Mouse (Mus musculus) lung, adult 18-20 months (tissue): Measurements from ENCODE around the gene Upk1b.
"Not testable (repeated sequence)": the region's sequence is repeated elsewhere in the genome, so short reads cannot be mapped to it uniquely, and the experiment has no call there.

Experiments used
- DNase-seq, 2 experiments: peaks; one replicate each; pipeline ENCODE4 v3.0.0; 2022; ENCODE audit warnings: mixed read lengths in 2 of 2

Upk1b gene

DNA sequence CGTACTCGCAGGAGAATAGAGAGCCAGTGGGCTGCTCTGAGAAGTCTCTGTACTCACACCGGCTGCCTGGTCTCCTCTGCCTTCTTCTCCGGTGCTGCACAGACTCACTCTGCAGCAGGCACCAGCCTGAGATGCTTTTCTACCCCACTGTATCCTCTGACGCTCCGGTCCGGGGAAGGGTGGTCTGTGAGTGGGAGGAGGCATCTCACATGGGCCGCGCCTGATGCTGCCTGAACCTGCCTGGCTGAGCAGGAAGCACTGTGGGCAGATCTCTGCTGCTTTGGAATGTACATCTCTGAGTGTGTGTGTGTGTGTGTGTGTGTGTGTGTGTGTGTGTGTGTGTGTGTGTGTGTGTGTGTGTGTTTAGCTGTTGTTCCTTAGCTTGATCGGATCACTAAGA, at the start of gene Upk1b:
Gene Upk1b (minus strand): TSS at position 238 of the 400 bp plus-strand sequence.
- DNase-seq: peak in 1 of 2 experiments; percentile 24

DNA sequence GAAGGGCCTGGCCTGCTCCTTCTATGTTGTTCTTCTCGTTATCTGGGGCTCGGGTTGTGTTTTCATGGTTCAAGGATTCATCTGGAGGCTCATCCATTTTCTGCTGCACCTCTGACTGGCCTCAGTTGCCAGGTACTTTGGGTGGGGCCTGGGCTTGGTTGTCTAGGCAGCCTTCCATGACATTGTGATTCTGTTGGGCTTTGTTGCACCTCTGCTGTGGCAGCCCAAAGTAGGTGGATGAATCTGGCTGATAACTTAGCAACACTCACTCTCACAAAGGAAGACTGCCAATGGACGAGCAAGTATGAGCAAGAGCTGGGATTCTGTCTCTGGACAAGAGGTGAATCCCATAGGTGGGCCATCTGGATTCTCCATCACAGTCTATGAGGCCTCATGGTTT, 28.5 kb upstream of the Upk1b start, which contains the start of gene 4930435E12Rik:
Gene 4930435E12Rik (minus strand): TSS at position 101 of the 400 bp plus-strand sequence.
- no peak for DNase-seq

DNA sequence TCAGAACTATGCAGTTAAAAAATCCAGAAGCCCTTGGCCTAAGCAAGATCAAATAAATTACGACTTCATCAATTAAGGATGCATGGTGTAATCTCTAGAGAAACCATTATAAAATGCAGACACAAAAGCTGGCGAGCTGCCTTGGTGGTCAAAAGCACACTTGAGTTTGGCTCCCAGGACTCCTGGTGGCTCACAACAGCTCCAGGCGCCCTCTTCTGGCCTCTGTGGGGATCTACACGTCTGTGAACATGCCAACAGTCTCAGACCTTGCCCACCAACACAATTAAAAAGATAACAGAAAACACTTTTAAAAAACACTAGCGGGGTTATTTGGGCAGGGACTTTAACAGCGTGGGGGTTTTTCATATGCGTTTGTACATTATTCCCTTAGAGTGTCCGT, 12.4 kb upstream of the Upk1b start:
- DNase-seq: peak; percentile 66 to 83

DNA sequence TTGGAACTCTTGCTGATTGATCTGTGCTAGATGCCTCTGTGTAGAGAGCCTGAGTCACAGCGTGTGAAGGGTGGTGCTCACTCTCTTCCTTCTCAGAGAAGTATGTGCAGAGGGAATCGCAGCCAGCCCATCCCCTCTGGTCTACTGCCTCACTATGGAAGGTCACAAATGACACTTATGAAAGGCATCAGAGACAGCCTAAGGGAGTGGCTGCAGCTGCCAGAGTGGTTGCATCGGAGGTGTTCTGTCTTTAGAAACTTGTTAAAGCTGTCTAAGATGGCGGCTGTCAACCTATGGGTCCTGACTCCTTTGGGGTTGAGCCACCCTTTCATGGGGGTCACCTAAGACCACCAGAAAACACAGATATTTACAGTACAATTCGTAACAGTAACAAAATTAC, 10.1 kb upstream of the Upk1b start:
- no peak for DNase-seq

DNA sequence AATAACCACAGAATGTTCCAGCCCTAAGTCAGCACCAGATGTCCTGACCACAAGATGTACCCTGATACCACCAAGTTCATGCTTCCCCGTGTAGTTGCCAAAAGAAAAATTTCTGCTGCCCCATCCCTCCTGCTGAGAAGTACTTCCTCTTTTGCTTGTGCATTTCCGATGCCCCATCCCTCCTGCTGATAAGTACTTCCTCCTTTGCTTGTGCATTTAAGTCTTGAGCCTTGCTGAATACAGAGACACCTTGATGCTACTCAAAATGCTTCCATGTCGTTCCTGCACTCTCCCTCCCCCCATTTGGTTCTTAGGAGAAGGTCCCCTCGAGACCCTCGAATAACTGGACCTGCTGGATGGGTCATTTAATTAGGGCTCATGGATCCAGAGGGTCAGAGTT, 7.7 kb upstream of the Upk1b start:
- not testable (repeated sequence) for DNase-seq

DNA sequence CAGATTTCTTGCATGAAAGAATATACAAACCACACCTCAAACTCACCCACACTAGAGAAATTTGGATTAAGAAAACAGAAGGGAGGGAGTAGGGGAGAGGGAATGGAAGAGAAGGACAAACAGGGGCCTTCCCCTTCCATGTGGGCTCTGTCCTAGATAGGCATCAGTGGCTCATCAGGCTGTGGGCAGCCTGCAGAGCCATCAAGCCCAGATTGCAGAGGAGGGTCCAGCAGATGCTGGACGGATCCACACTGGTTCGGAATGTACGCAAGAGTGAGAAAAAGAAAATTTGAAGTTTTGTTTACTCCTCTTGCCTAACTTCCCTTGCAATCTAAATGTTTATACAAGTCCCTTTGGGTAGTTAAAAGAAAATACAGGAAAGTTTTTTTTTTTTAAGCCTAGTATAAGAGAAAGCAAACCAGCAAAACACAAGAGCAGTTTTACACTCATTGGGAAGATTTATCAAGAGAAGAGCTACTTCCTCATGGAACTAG, 1.1 kb downstream of the Upk1b start:
- DNase-seq: no peak

DNA sequence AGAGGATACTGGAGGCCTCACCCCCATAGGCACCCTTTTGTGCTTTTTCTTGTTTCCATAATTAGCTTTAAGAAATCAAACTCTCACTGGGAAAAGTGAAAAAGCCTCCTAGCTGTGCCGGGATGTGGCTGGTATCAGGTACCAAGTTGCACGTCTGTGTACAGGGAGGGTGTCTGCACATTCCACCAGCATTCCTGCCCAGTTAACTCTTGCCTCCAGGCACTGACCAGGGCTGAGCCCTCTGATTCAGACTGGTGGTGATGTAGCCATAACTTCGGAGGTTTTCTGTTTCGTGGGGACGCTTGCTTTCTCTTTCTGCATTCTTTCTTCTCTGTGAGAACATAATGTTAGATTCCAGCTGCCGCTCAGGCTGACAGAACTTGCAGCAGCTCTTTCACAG, 7.0 kb downstream of the Upk1b start:
- DNase-seq: no peak

DNA sequence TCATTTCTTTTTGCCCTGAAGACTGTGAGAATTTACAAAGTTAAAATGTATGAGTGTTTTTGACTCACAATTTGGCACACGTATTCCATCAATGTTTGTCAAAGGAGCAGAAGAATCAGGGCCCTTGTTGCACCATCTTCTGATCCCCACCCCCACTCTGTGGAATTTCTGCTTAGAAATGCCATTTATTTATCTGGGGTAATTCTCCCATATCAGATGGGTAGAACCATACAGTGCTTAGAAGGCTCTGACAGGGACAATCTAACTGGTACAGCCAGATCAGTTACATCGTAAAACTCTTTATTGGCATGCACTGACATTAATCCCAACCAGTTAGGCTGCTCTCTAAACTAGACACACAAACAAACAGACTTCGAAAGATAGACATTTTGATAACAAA, 10.2 kb downstream of the Upk1b start:
- no peak for DNase-seq

DNA sequence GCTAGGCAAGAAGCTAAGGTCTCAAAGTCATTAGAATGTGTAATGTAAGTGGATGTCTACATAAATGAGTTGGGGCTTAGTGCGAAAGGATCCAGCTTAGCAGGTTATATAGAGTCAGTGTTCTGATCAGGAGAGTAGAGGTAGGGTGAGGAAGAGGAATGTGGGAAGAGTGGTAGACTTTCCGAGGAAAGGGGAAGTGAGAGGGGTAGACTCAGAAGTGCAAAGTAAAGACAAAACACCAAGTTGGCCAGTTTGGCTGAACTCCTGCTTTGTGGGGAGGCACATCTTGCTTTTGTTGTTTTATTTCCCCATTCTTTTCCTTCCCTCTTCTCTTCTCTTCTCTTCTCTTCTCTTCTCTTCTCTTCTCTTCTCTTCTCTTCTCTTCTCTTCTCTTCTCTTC, 11.1 kb downstream of the Upk1b start:
- DNase-seq: no peak

DNA sequence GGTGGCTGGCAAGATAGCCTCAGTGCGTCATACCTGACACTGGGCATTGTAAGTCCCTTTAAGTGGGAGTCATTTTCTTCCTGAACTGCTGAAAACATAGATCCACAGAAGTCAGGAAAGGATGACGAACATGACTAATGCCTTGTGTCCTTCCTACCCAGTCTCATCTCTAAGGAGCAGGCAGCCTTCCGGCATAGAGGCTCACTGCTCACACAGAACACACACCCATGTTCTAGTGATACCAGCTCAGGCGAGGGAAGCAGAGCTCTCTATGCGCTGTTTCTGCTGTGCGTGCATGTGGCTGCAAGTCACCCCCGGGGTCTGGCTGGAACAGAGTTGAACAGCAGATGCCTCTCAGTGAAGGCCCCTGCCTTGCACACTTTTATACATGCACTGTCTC, 14.8 kb downstream of the Upk1b start:
- DNase-seq: no peak

DNA sequence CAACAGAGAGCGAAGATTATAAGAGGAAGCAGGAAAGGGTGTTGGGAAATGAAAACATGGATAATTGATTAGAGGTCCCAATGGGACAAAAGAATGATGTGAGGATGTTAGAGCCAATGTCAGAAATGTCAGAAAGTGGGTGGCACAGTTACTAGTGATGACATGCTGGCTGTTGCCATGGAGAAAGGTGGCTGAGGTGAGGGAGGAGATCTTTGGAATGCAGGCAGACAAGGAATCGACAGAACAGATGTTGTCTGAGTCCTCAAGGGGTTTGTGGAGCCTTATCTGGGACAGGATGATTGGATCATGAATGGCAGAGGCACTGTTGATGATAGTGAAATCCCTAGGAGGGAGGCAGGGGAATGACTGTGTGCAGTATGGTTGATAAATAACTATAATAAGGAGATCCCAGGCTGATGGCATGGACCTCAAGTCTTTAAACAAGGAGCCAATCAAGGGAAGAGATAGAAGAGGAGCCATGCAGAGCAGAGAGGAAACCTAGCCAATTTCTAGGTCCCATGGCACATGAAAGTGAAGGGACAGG, 17.5 kb downstream of the Upk1b start:
- DNase-seq: no peak

DNA sequence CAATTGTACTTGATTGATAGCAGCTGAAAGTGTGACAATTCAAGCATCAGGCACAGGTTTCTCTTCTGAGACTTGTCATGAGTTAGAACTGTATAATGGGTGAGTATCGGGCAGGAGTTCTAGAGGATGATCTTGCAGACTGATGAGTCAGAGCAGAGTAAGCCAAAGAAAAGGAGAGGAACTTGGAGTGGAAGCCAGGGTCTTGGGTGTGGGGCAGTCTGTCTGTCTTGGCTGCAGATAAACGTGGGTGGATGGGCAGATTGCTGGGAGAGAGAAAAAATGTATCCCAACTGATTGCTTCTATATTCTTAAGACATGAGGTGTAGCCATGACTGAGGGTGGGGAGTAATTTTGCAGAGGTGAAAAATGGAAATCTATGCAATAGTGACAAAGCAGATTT, 18.2 kb downstream of the Upk1b start:
- DNase-seq: no peak

DNA sequence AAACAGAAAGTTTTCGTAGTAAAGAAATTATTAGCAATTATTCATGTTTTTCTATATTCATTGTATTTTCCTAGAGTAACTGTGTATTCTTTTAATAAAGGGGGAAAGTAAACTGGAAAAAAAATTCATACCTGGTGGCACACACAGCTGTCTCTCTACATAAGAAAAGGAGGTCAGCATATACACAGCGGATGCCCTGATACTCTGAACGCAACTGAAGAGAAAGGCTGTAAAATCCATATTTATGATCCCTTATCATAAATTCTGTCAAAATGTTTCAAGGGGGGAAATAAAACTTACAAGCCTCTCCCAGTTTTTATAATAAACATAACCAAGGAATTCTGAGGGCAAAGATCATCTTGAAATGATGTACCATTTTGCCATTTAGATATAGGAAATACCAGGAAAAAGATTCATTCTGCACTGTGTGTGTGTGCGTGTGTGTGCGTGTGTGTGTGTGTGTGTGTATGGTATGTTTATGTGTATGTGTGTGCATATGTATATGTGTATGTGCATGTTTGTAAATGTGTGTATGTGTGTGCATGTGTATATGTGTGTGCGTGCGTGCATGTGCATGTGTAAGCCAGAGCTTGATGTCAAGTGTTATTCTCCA, 19.1 kb downstream of the Upk1b start:
- DNase-seq: no peak

DNA sequence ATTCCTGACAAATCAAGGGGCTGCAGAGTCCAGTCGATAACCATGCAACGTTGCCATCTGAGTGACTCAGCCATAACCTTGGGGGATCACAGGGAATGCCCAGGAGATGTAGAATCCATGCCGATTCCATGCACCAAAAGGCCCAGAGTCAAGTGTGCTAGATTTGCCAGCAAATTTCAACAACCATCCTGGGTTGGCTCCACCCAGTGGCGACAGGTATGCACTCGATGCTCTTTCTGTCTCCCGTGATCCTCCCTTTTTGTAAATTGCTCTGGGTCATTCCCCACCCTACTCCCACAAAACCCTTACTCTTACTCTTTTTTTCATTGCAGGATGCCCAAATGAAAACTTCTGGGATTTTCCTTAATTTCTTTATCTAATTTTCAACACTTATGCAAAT, 23.8 kb downstream of the Upk1b start:
- no peak for DNase-seq

DNA sequence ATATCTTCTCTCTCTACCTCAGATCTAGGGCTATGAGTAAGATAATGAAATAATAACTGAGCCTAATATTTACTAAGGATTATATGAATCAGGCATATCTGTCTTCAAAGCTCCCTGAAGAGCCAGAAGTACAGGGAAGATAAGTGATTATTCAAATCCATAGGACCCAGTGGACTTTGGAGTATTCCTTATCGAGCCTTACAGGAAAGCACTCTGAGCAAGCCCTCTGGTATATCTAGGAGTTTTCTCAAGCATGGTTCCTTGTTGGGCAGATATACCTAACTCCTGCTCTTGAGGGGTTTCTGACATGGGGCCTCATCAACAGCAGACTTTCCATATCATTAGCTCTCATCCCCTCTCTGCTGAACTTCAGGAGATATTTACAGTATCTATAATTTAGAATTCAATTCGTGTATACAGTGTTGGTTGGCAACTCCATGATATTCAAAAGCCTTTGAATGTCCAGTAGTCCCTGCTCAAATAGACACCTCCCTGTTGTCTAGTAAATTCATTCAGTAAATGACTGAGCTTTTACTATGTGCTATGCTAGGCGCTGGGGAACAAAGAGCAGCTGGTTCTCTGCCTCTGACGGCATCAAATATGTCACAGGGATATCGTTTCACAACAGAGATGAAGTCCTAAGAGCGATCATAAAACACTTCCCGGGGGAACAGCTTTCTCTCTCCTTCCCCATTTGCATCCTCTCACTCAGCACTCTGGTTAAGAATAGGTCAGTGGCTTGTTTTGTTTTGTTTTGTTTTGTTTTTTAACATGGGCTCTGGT, 25.0 kb downstream of the Upk1b start:
- peak; percentile 41 to 58 for DNase-seq

DNA sequence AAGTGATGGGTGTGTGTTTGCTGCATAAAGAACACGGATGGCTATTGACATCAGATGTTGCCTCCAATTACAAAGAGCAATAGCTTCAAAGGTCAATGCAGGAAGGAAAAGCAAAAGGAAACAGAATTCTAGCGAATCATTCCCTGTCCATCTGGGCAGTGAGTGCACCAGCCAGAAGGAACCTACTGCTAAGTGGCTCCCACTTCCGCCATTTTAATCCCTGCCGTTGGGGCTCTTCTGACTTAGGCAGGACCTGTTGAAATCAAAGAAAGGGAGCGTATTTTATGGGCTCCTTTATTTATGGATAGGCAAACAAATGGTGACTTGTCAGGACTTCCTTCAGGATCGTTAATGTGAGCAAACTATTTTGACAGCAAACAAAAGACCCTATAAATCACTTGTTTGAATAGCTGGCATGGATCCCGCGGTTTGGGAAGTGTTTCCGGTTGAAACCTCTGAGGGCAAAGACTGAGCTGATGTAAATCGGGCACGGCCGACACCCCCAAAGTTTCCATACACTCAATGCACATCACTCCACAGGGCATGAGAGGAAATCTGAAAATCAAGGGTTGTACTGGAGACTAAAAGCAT, 27.1 kb downstream of the Upk1b start:
- DNase-seq: no peak

DNA sequence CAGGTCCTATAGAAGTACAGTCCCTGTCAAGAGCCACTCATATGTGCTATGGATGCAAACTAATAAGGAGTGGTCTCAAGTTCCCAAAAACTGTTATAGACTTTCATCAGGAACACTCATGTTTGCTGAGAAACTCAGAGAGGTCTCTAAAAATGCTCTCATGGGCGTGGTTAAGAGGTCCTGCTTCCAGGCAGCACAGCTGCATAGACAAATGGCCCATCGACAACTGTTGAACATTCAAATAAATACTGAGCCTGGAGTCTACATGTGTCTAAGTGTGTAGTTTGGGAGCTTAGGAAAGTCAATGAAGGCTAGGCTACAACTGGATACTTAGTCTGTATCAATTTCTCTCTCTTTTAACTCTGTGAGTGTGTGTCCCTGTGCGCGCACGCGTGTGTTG, 29.0 kb downstream of the Upk1b start:
- no peak for DNase-seq

DNA sequence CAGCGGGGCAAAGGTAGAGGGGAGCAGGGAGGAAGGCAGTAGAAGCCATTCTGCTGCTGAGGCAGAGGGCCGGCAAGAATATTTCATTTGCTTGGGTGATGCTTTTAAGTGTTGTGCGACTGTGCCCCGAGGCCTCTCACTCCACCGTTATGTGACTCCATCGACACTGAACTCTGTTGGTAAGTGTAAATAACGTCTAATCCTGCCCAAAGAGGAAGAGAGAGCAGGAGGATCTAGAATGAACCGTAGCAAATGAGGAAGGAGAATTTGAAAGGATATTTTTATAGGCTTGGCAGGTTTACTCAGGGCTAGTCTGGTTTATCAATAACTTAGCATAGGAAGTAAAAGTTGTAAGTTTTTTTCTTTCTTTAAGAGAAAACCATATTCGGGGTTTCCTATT, 30.6 kb downstream of the Upk1b start:
- no peak for DNase-seq

DNA sequence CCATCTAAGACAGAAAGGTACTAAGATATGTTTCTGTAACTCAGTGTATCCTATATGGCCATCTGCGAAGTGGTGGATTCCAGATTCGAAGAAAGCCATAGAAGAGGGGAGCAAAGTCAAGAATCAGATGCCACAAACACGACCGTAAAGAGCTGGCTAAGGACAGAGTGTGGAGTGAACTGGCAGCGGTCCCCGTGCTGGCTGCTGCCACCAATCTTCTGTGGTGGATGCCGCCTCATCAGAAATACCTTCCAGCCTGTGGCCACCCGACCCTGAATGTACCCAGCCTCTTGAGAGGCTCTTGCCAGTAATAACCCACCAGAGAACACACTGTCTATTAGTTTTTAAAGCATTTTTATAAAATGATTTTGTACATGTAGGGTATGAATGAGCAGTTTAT, 31.7 kb downstream of the Upk1b start:
- no peak for DNase-seq

DNA sequence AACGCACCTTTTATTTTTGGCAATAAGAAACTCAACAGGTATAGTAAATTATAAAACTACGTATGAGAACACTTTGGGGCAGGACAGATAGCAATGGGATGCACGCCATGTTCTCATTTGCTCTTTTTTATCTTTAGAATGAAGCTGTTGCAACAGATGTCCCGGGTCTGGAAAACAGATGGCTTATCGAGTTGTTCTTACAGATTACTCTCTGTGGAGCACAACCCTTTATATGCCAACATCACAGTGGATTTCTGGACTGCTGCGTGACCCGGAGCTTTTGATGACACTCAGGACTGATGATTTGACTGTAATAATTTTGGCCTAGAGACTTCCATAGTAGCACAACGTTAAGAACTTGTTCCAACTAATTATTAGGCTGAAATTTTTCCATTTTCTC, 32.4 kb downstream of the Upk1b start:
- no peak for DNase-seq

DNA sequence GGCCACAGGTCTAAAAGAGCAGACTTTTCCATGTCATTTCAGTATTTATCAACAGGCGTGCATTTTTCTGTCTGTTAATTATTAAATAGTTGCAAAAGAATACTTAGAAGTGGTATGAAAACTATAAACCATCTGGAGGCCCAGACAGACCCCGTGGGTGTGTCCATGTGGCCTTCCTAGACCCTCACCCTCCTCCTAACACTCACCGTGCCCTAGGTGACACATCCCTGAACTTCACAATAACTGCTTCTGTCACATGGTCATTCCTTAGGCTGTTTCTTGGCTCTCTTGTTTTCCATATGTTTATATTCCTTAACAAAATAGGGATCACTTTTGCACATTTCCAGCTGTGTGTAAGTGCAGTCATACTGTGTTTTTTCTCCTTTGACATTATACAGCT, 33.5 kb downstream of the Upk1b start:
- no peak for DNase-seq

DNA sequence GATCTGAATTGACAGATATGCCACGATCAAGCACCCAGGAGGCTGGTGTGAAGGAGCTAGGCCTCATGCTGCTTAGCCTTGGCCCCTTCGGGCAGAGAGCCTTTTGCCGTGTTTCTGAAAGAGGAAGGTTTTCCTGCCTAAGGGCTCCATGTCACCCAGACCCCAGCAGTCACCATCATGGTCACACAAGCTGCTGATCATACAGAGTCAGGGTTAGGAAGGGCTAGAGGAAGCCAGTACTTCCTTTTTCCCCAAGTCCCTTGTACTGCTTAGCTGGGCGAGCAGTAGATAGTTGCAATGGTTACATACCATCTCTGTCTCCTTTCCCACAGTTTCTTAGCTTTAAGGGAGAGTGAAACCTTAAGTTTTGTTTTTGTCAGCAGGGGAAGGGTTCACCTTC, 36.6 kb downstream of the Upk1b start:
- no peak for DNase-seq

DNA sequence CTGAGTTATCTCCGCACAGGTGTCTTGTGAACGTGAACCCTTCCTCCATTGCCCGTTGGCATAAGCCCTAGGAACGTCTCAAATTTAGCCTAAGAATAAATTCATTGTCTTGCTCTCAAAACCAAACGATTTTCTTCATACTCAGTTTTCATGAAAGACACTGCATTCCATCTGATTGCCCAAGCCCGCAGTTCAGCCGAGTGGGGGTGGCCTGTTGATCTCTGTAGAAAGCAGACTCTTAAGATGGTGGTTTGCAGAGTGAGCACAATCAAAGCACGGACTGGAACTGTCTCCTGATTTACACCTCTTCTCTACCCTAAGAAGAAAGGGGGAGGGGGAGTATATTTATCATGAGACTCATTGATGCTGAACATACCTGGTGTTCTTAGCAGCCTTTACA, 37.7 kb downstream of the Upk1b start:
- no peak for DNase-seq

DNA sequence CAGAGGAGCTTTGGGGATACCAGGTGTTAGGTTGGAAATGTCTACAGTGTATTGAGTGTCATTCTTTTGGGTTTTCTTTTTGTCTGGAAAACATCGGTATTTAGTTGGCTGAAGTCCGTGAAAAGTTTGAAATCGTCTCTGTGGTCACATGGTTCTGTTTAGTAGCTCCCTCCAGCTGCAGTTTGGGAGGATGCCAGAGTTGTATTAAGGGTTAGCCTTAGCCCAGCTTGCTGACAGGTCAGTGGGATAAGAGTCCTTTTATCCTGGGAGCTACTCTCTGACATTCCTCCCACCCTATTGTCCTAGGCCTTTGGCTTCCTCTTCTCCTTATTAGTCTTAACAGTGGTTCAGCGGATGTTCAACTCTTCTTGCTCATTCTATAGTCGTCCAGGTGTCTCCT, 38.2 kb downstream of the Upk1b start:
- no peak for DNase-seq
